Mouse (Mus musculus): ENCODE results near the gene Gabbr2.

GRCm38 (mm10) chr4:46630390-46630789, 361.3 kb downstream of the Gabbr2 start:
- TF ChIP-seq EP300 (IDR thresholded peaks at IDR 0.05; ENCODE audit: low read length) (no peak), MAFK (IDR thresholded peaks at IDR 0.05; ENCODE audit: insufficient replicate concordance, low read length) (no peak), ETS1 (conservative IDR thresholded peaks at IDR 0.05; ENCODE audit: low read depth, low read length) (no peak), RCOR1 (conservative IDR thresholded peaks at IDR 0.05; ENCODE audit: low read depth, low read length) (no peak)
